Mouse (Mus musculus): ENCODE measurements at regions not wholly inside any gene's neighbourhood (a gene's known extent, or its start where the extent isn't known, plus 50 kb on each side); places are given as distances from the start of the nearest gene placed in this dataset.

GRCm38 (mm10) chr13:35392167-35392566 is 267.5 kb upstream of the Cdyl start:
- Histone ChIP-seq H3K4me1 (peaks cover 33% of the 10 kb centered on the region), H3K36me3 (no peaks in the 10 kb centered on the region), H3K27me3 (no peaks in the 10 kb centered on the region), H3K9ac (no peak overlapping the region), H3K9me3 (no peaks in the 10 kb centered on the region), H3K27ac (no peak overlapping the region), H3K4me3 (no peak overlapping the region), H3K4me2 (replicated peaks) (no peak overlapping the region)
- no peak for ATAC-seq (ENCODE audit: low FRiP score, low read depth)
- WGBS = 80% methylated on average over 6 of the region's 6 CpGs

GRCm38 (mm10) chr13:35395192-35395591 is 264.4 kb upstream of the Cdyl start:
- 42% methylated on average over 4 of the region's 4 CpGs for WGBS
- Histone ChIP-seq H3K4me3 (no peak overlapping the region), H3K27ac (no peak overlapping the region), H3K9me3 (no peaks in the 10 kb centered on the region), H3K9ac (no peak overlapping the region), H3K4me1 (peaks cover 26% of the 10 kb centered on the region), H3K36me3 (no peaks in the 10 kb centered on the region), H3K4me2 (replicated peaks) (no peak overlapping the region), H3K27me3 (no peaks in the 10 kb centered on the region)
- peak; percentile 48; the same call in 1 of the 2 replicates for ATAC-seq (ENCODE audit: low FRiP score, low read depth)

- no peaks in the 10 kb centered on the region for H3K36me3 ChIP-seq
- peak; percentile 75 for ATAC-seq (ENCODE audit: low FRiP score, low read depth)
- no peaks in the 10 kb centered on the region for H3K9me3 ChIP-seq
- 31% methylated on average over 5 of the region's 5 CpGs for WGBS
- H3K27ac ChIP-seq = no peak overlapping the region
- no peak overlapping the region for H3K4me3 ChIP-seq
- peaks cover 22% of the 10 kb centered on the region for H3K4me1 ChIP-seq
- no peaks in the 10 kb centered on the region for H3K27me3 ChIP-seq
- no peak overlapping the region for H3K9ac ChIP-seq
- no peak overlapping the region for H3K4me2 ChIP-seq (replicated peaks)
Measured at GRCm38 (mm10) chr13:35395630-35396029, 264.0 kb upstream of the Cdyl start.

GRCm38 (mm10) chr13:35397166-35397565 is 262.5 kb upstream of the Cdyl start:
- no peaks in the 10 kb centered on the region for H3K9me3 ChIP-seq
- H3K36me3 ChIP-seq = no peaks in the 10 kb centered on the region
- H3K9ac ChIP-seq = no peak overlapping the region
- H3K4me3 ChIP-seq = no peak overlapping the region
- ATAC-seq (ENCODE audit: low FRiP score, low read depth) = no peak
- 88% methylated on average over 2 of the region's 2 CpGs for WGBS
- no peak overlapping the region for H3K27ac ChIP-seq
- peaks cover 15% of the 10 kb centered on the region for H3K4me1 ChIP-seq
- H3K4me2 ChIP-seq (replicated peaks) = no peak overlapping the region
- no peaks in the 10 kb centered on the region for H3K27me3 ChIP-seq

- 66% methylated on average over 8 of the region's 8 CpGs for WGBS
- Histone ChIP-seq H3K4me1 (peaks cover 15% of the 10 kb centered on the region), H3K27ac (no peak overlapping the region), H3K4me3 (no peak overlapping the region), H3K4me2 (replicated peaks) (no peak overlapping the region), H3K36me3 (no peaks in the 10 kb centered on the region), H3K9ac (no peak overlapping the region), H3K9me3 (no peaks in the 10 kb centered on the region), H3K27me3 (no peaks in the 10 kb centered on the region)
- no peak for ATAC-seq (ENCODE audit: low FRiP score, low read depth)
Measured at GRCm38 (mm10) chr13:35398192-35398591, 261.4 kb upstream of the Cdyl start.

DNA sequence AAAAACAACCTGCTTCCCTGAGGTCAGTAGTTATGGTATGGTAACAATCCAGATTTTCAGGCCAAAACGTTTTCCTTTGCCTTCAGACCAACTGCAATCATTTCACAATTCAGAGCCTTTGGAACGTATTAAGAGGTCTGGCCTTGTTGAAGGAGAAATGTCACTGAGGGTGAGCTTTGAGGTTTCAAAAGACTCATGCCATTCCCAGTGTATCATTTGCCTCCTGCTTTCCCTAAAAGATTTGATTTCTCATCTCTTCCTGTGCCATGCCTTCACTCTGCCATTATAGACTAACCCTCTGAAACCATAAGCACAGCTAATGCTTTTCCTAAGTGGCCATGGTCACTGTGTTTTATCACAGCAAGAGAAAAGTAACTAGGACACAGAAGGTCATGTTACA is 256.8 kb upstream of the Cdyl start:
- Histone ChIP-seq H3K9me3 (no peaks in the 10 kb centered on the region), H3K4me1 (no peaks in the 10 kb centered on the region), H3K36me3 (no peaks in the 10 kb centered on the region), H3K9ac (no peak overlapping the region), H3K4me3 (no peak overlapping the region), H3K27ac (no peak overlapping the region), H3K27me3 (no peaks in the 10 kb centered on the region), H3K4me2 (replicated peaks) (no peak overlapping the region)
- 83% methylated on average over 2 of the region's 2 CpGs for WGBS
- ATAC-seq (ENCODE audit: low FRiP score, low read depth) = no peak

- Histone ChIP-seq H3K4me2 (replicated peaks) (no peak overlapping the region), H3K27ac (no peak overlapping the region), H3K4me3 (no peak overlapping the region), H3K9me3 (no peaks in the 10 kb centered on the region), H3K27me3 (no peaks in the 10 kb centered on the region), H3K36me3 (no peaks in the 10 kb centered on the region), H3K4me1 (no peaks in the 10 kb centered on the region), H3K9ac (no peak overlapping the region)
- 91% methylated on average over 5 of the region's 5 CpGs for WGBS
- ATAC-seq (ENCODE audit: low FRiP score, low read depth) = no peak
Measured at GRCm38 (mm10) chr13:35404428-35404827, 255.2 kb upstream of the Cdyl start.

DNA sequence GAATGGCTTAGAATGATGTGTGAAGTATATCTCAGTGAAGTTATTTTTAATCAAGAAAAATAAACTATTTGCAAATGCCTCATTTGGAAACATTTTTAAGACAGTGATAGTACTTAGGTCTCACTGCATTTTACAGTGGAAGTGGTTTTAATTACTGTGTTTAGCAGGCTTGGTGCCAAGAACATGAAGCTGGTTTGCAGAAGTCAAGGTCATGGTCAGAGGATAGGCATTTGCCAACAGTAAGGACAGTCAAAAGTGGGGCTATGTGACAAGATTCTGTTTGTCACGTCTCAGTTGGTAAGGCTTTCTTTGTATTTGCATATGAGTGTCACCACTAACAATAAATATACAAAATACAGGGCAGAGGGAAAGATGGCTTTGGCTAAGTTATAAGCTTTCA is 254.2 kb upstream of the Cdyl start:
- no peaks in the 10 kb centered on the region for H3K36me3 ChIP-seq
- H3K9me3 ChIP-seq = no peaks in the 10 kb centered on the region
- H3K4me1 ChIP-seq = no peaks in the 10 kb centered on the region
- WGBS = 77% methylated on average over 1 of the region's 1 CpGs
- H3K27ac ChIP-seq = no peak overlapping the region
- ATAC-seq (ENCODE audit: low FRiP score, low read depth) = no peak
- H3K4me2 ChIP-seq (replicated peaks) = no peak overlapping the region
- no peaks in the 10 kb centered on the region for H3K27me3 ChIP-seq
- no peak overlapping the region for H3K9ac ChIP-seq
- H3K4me3 ChIP-seq = no peak overlapping the region

DNA sequence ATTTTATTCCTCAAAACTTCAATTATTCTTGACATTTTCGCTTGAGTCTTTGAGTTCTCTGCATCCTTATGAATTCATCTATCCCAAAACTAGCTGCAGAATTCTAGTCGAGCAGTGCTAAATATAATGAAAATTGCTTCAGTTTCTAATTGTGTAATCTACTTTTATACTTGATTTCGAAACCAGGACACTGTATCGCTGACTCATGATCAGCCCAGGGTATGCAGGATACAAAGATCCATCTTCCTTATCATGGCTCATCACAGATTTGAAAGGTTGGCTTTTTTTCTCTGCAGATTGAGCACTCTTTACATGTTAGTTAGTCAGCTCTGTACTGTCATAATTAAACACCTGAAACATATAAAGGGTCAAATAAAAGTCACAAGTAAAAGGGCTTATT is 242.1 kb upstream of the Cdyl start:
- no peak overlapping the region for H3K27ac ChIP-seq
- H3K36me3 ChIP-seq = no peaks in the 10 kb centered on the region
- H3K27me3 ChIP-seq = no peaks in the 10 kb centered on the region
- no peak overlapping the region for H3K9ac ChIP-seq
- no peak overlapping the region for H3K4me2 ChIP-seq (replicated peaks)
- WGBS = 90% methylated on average over 4 of the region's 4 CpGs
- no peaks in the 10 kb centered on the region for H3K9me3 ChIP-seq
- no peak for ATAC-seq (ENCODE audit: low FRiP score, low read depth)
- no peak overlapping the region for H3K4me3 ChIP-seq
- no peaks in the 10 kb centered on the region for H3K4me1 ChIP-seq

GRCm38 (mm10) chr13:35420076-35420475 is 239.6 kb upstream of the Cdyl start:
- 43% methylated on average over 3 of the region's 3 CpGs for WGBS
- Histone ChIP-seq H3K27me3 (no peaks in the 10 kb centered on the region), H3K9ac (no peak overlapping the region), H3K27ac (no peak overlapping the region), H3K9me3 (no peaks in the 10 kb centered on the region), H3K4me1 (no peaks in the 10 kb centered on the region), H3K4me2 (replicated peaks) (no peak overlapping the region), H3K4me3 (no peak overlapping the region), H3K36me3 (no peaks in the 10 kb centered on the region)
- ATAC-seq (ENCODE audit: low FRiP score, low read depth) = no peak

DNA sequence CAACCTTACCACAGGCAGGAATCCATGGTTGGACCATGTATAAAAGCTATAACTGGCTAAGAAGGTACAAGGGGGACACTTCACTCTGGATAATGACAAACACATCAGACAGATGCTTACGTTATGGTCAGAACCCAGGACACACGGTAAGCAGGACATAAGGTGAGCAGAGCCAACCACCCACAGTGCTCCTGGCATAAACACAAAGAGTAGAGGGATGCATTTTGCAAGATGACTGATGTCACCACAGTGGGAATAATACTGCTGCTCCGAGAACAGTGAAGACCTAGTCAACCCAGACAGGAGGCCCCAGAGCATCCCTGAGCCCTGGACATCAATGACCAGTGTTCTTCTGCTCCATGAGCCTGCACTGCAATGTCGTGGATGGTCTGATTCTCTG is 233.6 kb upstream of the Cdyl start:
- WGBS = 83% methylated on average over 4 of the region's 4 CpGs
- no peak overlapping the region for H3K4me3 ChIP-seq

DNA sequence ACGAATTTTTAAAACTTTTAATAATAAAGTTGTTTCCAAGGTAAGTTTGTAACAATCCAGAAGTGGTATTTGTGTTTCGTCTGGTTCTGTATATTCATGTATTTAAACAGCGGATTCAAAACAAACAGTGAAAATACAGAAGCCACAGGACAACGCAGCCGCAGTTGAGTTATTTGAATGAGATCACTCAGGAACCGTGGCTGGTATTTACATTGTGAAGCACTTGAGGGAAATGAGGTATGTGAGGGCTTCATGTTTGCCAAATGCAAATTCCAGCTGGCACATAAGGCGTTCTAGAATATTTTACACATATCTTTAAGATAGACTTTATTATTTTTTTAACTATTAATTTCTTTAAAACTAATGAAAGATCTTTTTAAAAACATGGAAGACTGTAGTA is 224.5 kb upstream of the Cdyl start:
- no peak for ATAC-seq (ENCODE audit: low FRiP score, low read depth)
- no peaks in the 10 kb centered on the region for H3K4me1 ChIP-seq
- H3K27me3 ChIP-seq = no peaks in the 10 kb centered on the region
- H3K4me3 ChIP-seq = no peak overlapping the region
- 61% methylated on average over 7 of the region's 7 CpGs for WGBS
- H3K9ac ChIP-seq = no peak overlapping the region
- no peak overlapping the region for H3K4me2 ChIP-seq (replicated peaks)
- no peak overlapping the region for H3K27ac ChIP-seq
- H3K36me3 ChIP-seq = no peaks in the 10 kb centered on the region
- H3K9me3 ChIP-seq = no peaks in the 10 kb centered on the region

More for the DNA sequence above, 233.6 kb upstream of the Cdyl start:
- H3K27me3 ChIP-seq = no peaks in the 10 kb centered on the region
- H3K36me3 ChIP-seq = no peaks in the 10 kb centered on the region
- H3K27ac ChIP-seq = no peak overlapping the region
- H3K4me2 ChIP-seq (replicated peaks) = no peak overlapping the region
- H3K4me1 ChIP-seq = no peaks in the 10 kb centered on the region
- H3K9me3 ChIP-seq = no peaks in the 10 kb centered on the region
- ATAC-seq (ENCODE audit: low FRiP score, low read depth) = no peak
- H3K9ac ChIP-seq = no peak overlapping the region

DNA sequence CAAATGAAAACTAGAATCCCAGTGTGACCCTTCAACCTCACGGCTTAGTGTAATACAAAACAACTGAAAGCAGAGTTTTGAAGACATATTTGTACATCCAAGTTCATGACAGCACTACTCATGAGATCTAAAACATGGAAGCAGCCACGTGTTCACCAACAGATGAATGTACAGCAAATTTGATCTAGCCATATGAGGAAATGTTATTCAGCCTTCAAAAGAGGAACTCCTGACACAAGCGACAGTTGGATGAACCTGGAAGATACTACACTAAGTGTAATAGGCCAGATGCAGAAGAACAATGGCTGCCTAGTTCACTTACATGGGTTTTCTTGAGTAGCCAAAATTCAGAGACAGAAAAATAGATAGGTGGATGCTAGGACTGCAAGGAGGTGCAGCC is 212.0 kb upstream of the Cdyl start:
- peaks cover 3% of the 10 kb centered on the region; the same call in 1 of the 2 replicates for H3K4me1 ChIP-seq
- no peaks in the 10 kb centered on the region for H3K27me3 ChIP-seq
- WGBS = 83% methylated on average over 3 of the region's 3 CpGs
- no peak overlapping the region for H3K4me3 ChIP-seq
- H3K9me3 ChIP-seq = no peaks in the 10 kb centered on the region
- no peaks in the 10 kb centered on the region for H3K36me3 ChIP-seq
- ATAC-seq (ENCODE audit: low FRiP score, low read depth) = no peak
- H3K9ac ChIP-seq = no peak overlapping the region
- no peak overlapping the region for H3K27ac ChIP-seq
- no peak overlapping the region for H3K4me2 ChIP-seq (replicated peaks)

All from limb, embryonic 13.5 days (tissue).